Mouse (Mus musculus) liver, adult (tissue): ENCODE measurements around the gene Pitpnm2.

Experiments used
- GATA4 ChIP-seq: IDR thresholded peaks from 2 replicates; pipeline ENCODE4 v1.6.1; 2014; ENCODE audit warnings: mild to moderate bottlenecking, low read length; ENCODE audit not compliant: insufficient replicate concordance

Gene Pitpnm2

DNA sequence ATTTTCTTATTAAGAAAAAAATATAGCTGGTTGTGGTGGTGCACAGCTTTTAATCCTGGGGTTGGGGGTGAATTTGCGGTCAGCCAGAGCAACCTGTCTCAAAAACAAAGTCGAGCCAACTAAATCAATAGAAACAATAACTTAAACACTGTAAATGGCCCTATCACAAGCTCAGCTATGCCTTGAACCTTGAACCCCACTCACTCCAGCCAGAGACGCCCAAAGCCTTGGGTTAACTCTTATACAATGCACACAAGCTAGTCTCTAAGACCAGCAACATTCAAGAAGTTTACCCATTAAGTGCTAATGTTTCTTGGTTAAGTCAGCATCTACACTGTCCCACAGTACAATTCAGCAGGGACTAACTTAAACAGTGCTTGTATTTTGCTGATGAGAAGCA, 179.9 kb downstream of the Pitpnm2 start:
- no peak for TF ChIP-seq GATA4
